Mouse (Mus musculus): ENCODE data around the gene Aplf.

DNA sequence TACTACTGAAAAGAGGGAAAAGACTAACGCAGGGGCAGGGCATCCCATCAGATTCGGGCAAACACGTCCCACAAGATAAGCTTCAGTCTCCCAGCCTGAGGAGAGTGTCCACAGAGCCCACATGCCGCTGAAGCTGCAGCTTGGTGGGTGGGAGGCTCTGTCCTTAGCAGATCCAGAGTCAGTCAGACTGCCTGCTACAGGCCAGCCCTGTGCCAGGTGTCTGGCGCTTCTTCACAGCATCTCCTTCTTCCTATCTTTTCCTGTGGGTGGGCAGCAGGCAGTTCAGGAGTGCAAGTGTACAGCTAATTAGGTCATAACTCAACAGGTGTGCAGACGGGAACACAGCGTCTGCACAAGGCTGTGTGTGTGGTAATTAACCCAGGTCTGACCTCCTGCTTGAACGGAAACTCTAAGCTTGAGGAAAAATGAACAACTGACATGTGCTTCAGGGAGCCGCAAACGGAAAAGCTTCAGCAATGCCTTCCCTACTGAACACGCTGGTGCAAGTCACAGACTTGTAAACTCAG is 33.8 kb downstream of the Aplf start:
- TF ChIP-seq CTCF (conservative IDR thresholded peaks at IDR 0.05; ENCODE audit: low read length) = no peak
- no peak for TF ChIP-seq POU5F1 (IDR thresholded peaks at IDR 0.05; ENCODE audit: borderline replicate concordance, low read length)

Measured in E14TG2a.4 (cell line).